Mouse (Mus musculus) lung, postnatal 0 days (tissue): ENCODE results near the gene Igfbp5.

Experiments
- CTCF ChIP-seq: IDR thresholded peaks from 2 replicates; pipeline ENCODE4 v1.5.1; 2016; ENCODE audit warnings: antibody characterized with exemption, mild to moderate bottlenecking
- EP300 ChIP-seq: IDR thresholded peaks from 2 replicates; pipeline ENCODE4 v1.6.1; 2016; ENCODE audit warnings: antibody characterized with exemption, mild to moderate bottlenecking, control low read depth

GRCm38 (mm10) chr1:72815616-72816015 lies 59.1 kb downstream of the Igfbp5 start:
- TF ChIP-seq CTCF: no peak
- TF ChIP-seq EP300: no peak
